Mouse (Mus musculus) heart, postnatal 0 days (tissue): ENCODE data around the gene Inka2.

Experiments used
- CTCF ChIP-seq: IDR thresholded peaks from 2 replicates; pipeline ENCODE4 v1.5.1; 2016; ENCODE audit warnings: antibody characterized with exemption, control low read depth, low read depth
- EP300 ChIP-seq: IDR thresholded peaks from 2 replicates; pipeline ENCODE4 v1.6.1; 2016; ENCODE audit warnings: antibody characterized with exemption, low read depth

DNA sequence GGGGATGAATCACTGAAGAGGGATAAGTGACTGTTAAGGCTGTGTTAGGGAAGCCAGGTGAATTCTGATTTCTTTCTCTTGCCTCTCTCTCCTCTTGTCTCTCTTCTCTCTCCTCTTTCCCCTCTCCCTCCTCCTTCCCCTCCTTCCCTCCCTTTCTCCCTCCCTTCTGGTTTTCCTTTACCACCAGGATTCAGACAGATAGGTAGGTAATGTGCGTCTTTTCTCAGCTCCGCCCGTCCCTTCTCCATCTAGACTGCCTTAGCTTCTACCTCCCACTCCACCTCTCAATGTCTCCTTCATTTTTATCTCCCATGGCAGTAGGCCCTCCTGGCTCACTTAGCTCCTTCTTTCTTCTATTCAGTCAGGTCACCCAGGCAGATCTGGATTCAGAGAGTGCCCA is 1.2 kb downstream of the Inka2 start:
- TF ChIP-seq CTCF, result no peak
- no peak for TF ChIP-seq EP300
